15 mouse cellular contexts compared by ENCODE assay signal in the genomic region with DNA sequence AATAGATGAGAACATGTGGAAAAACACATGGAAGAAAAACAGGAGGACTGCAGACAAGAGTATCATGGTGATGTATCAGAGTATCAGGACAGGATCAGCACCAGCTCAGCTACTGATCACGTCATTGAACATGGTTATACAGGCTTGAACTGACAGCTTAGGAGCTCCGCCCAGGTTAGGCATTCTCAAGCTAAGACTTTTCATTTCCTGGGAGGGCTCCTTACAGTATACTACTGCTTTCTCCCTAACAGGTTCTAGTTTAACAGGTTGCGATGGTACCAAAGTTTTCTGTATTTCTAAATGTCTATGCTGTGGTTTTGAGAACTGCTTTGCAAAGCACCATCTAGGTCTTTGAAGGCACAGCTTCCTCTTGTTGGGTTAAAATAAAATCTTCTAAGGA. TPM values are rescaled to one million over a fixed set of nuclear protein-coding genes. Genes with fewer than 3 reads are reported as not detected.
DNase-seq lines count a peak whose midpoint lies in the region; ATAC-seq and TF ChIP-seq lines count a peak whose summit lies in the region.
"Had no signal": no experiment of that assay in that cellular context is flagged by ENCODE, and none has a peak within 500 bp of the region (broad histone marks: within the 10 kb centered on the region; RNA-seq: fewer than 3 reads in every experiment).

No protein-coding gene starts in this region.

- TF ChIP-seq CTCF in layer of hippocampus, adult 2 months (conservative IDR thresholded peaks at IDR 0.05): no peak

- no peak for DNase-seq in layer of hippocampus, adult 2 months (ENCODE audit: low spot score in 2 of 2)
- no peak for DNase-seq in layer of hippocampus, adult 9-10 months (ENCODE audit: low spot score)
- DNase-seq in CD4-positive, CD25-positive, alpha-beta regulatory T cell, adult 2 months (ENCODE audit: low read depth, low spot score): peak; percentile 86
- peak; percentile 19 for DNase-seq in skeletal muscle tissue, adult 2 months (ENCODE audit: low read depth, low spot score)
- DNase-seq in urinary bladder, postnatal 25 days (ENCODE audit: low spot score): no peak
- no peak for DNase-seq in kidney, adult 8-10 months
- DNase-seq: adrenal gland, postnatal 10 days; forebrain, postnatal 0 days; heart, postnatal 14 days; lung, postnatal 14 days had no signal

- peak overlapping the region; percentile 44; the same call in 1 of the 2 replicates for H3K27ac ChIP-seq in layer of hippocampus, adult 2 months

- no peak overlapping the region for H3K4me3 ChIP-seq in layer of hippocampus, adult 2 months
- H3K4me3 ChIP-seq: myocyte had no signal

- ATAC-seq in granulocyte monocyte progenitor cell, adult 5-6 weeks (replicated peaks; ENCODE audit: poor library complexity, severe bottlenecking): peak; percentile 56
- ATAC-seq in frontal cortex, adult (ENCODE audit: low TSS enrichment): no peak
- ATAC-seq: forebrain, postnatal 0 days; intestine, embryonic 16.5 days; Patski had no signal

RNA-seq across cellular contexts. Expression of a gene that starts 35.2 kb away (rescaled TPM):
- not detected for total RNA-seq in layer of hippocampus, adult 2 months (2021)
- not detected in 2 replicates for total RNA-seq in granulocyte monocyte progenitor cell, adult 5-6 weeks (2014; fragmentation: Nextera tagmentation)
- total RNA-seq in granulocyte monocyte progenitor cell, adult 5-6 weeks (2017): 0.15 TPM in 1 of 2 replicates, not detected in the other

RNA-seq across cellular contexts. Expression of a gene that starts 43.1 kb away (rescaled TPM):
- total RNA-seq in layer of hippocampus, adult 2 months (2021): 10 to 100 TPM; 15.2 to 17.3 TPM
- not detected in 2 replicates for total RNA-seq in granulocyte monocyte progenitor cell, adult 5-6 weeks (2014; fragmentation: Nextera tagmentation)
- 0.13 and 1.8 TPM in 2 replicates for total RNA-seq in granulocyte monocyte progenitor cell, adult 5-6 weeks (2017)

RNA-seq across cellular contexts. Expression of a gene that starts 54.0 kb away (rescaled TPM):
- 1 to 10 TPM; 4.8 to 5.3 TPM for total RNA-seq in layer of hippocampus, adult 2 months (2021)
- 100.0 and 117 TPM in 2 replicates for total RNA-seq in granulocyte monocyte progenitor cell, adult 5-6 weeks (2014; fragmentation: Nextera tagmentation)
- 78.2 and 92.9 TPM in 2 replicates for total RNA-seq in granulocyte monocyte progenitor cell, adult 5-6 weeks (2017)

Comparison
In these comparisons a context has a peak if more than half of its experiments do, and no peak if none do; other contexts are left out.
1. DNase-seq: peak in CD4-positive, CD25-positive, alpha-beta regulatory T cell, adult 2 months (single experiment) and skeletal muscle tissue, adult 2 months (single experiment); none in layer of hippocampus, adult 2 months (0 of 2), layer of hippocampus, adult 9-10 months (single experiment), urinary bladder, postnatal 25 days (single experiment) and kidney, adult 8-10 months (0 of 2).
2. RNA of a gene that starts 43.1 kb away (total RNA-seq): 15.2 to 17.3 TPM in layer of hippocampus, adult 2 months; 0.13 to 1.8 TPM in granulocyte monocyte progenitor cell, adult 5-6 weeks; every median in the first group is over 4 times any median in the second.
3. RNA of a gene that starts 54.0 kb away (total RNA-seq): 78.2 to 117 TPM in granulocyte monocyte progenitor cell, adult 5-6 weeks; 4.8 to 5.3 TPM in layer of hippocampus, adult 2 months; every median in the first group is over 10 times any median in the second.